Mouse (Mus musculus) lung, postnatal 36 days (tissue): ENCODE data around the gene Nynrin.

Experiments used
- DNase-seq: peaks from one replicate; pipeline ENCODE4 v3.0.0; 2022; ENCODE audit warnings: mixed read lengths

Nynrin gene

GRCm38 (mm10) chr14:55840853-55841366, 12.9 kb upstream of the Nynrin start:
- no peak for DNase-seq

- DNase-seq, result peak; percentile 56
Observed at GRCm38 (mm10) chr14:55842794-55843193, 11.0 kb upstream of the Nynrin start.

- no peak for DNase-seq
Observed at GRCm38 (mm10) chr14:55845506-55846294, 8.1 kb upstream of the Nynrin start.

GRCm38 (mm10) chr14:55850885-55851284, 2.9 kb upstream of the Nynrin start:
- DNase-seq, result no peak

GRCm38 (mm10) chr14:55852646-55853551, 911 bp upstream of the Nynrin start:
- DNase-seq, result no peak

GRCm38 (mm10) chr14:55854406-55855100, 743 bp downstream of the Nynrin start:
- peak; percentile 26 for DNase-seq

GRCm38 (mm10) chr14:55855101-55855561, 1.3 kb downstream of the Nynrin start:
- DNase-seq, result peak; percentile 40

GRCm38 (mm10) chr14:55857588-55857987, 3.8 kb downstream of the Nynrin start:
- peak; percentile 45 for DNase-seq

GRCm38 (mm10) chr14:55862186-55862585, 8.4 kb downstream of the Nynrin start:
- DNase-seq, result no peak

GRCm38 (mm10) chr14:55862970-55863369, 9.2 kb downstream of the Nynrin start:
- no peak for DNase-seq

GRCm38 (mm10) chr14:55863773-55864172, 10.0 kb downstream of the Nynrin start:
- DNase-seq, result peak; percentile 86

GRCm38 (mm10) chr14:55866962-55867361, 13.2 kb downstream of the Nynrin start:
- DNase-seq, result peak; percentile 80

- DNase-seq, result no peak
Observed at GRCm38 (mm10) chr14:55868230-55869026, 14.6 kb downstream of the Nynrin start.

- DNase-seq, result no peak
Observed at GRCm38 (mm10) chr14:55869538-55869937, 15.7 kb downstream of the Nynrin start.

GRCm38 (mm10) chr14:55872039-55872438, 18.2 kb downstream of the Nynrin start:
- no peak for DNase-seq

- no peak for DNase-seq
Observed at GRCm38 (mm10) chr14:55872551-55872950, 18.7 kb downstream of the Nynrin start.

GRCm38 (mm10) chr14:55873242-55873713, 19.5 kb downstream of the Nynrin start:
- DNase-seq, result no peak

GRCm38 (mm10) chr14:55873714-55874683, 20.2 kb downstream of the Nynrin start:
- peak; percentile 83 for DNase-seq

GRCm38 (mm10) chr14:55877469-55878315, 23.9 kb downstream of the Nynrin start:
- DNase-seq, result no peak
